Comparison of ENCODE assay signal across 43 mouse cellular contexts in genomic region chr14:8011938-8012337, GRCm38 (mm10). TPM values are rescaled to one million over a fixed set of nuclear protein-coding genes. Genes with fewer than 3 reads are reported as not detected.
"Had no signal": no experiment of that assay in that cellular context is flagged by ENCODE, and none has a peak within 500 bp of the region (broad histone marks: within the 10 kb centered on the region; RNA-seq: fewer than 3 reads in every experiment).

No protein-coding gene starts in this region.

- H3K27me3 ChIP-seq: limb, embryonic 12.5 days; liver, embryonic 12.5 days; liver, embryonic 13.5 days; liver, embryonic 15.5 days; lung, embryonic 15.5 days; midbrain, embryonic 12.5 days; midbrain, embryonic 13.5 days; midbrain, embryonic 15.5 days had no signal

- DNase-seq: left cerebral cortex, postnatal 4 days; liver; liver, embryonic 13.5 days; liver, postnatal 0 days; lung, adult 18-20 months; lung, adult 2 months; lung, embryonic 14.5 days; lung, postnatal 10 days; lung, postnatal 14 days; lung, postnatal 36 days; lung, postnatal 4 days; midbrain, embryonic 14.5 days had no signal

- H3K4me2 ChIP-seq: limb, embryonic 12.5 days; limb, embryonic 13.5 days; limb, embryonic 15.5 days; liver, embryonic 11.5 days; liver, embryonic 12.5 days; liver, embryonic 13.5 days; liver, embryonic 15.5 days; lung, embryonic 14.5 days; lung, embryonic 15.5 days; midbrain, embryonic 11.5 days; midbrain, embryonic 12.5 days; midbrain, embryonic 13.5 days; midbrain, embryonic 15.5 days had no signal

- H3K27ac ChIP-seq: limb, embryonic 10.5 days; limb, embryonic 12.5 days; limb, embryonic 13.5 days; limb, embryonic 15.5 days; liver, embryonic 12.5 days; liver, embryonic 13.5 days; liver, embryonic 14.5 days; liver, embryonic 15.5 days; lung, embryonic 15.5 days; macrophage; midbrain, embryonic 10.5 days; midbrain, embryonic 12.5 days; midbrain, embryonic 13.5 days; midbrain, embryonic 15.5 days had no signal

- H3K36me3 ChIP-seq: limb, embryonic 10.5 days; limb, embryonic 12.5 days; limb, embryonic 13.5 days; limb, embryonic 15.5 days; liver, embryonic 12.5 days; liver, embryonic 13.5 days; liver, embryonic 15.5 days; lung, embryonic 15.5 days; midbrain, embryonic 10.5 days; midbrain, embryonic 12.5 days; midbrain, embryonic 13.5 days; midbrain, embryonic 15.5 days had no signal

- H3K4me3 ChIP-seq: limb, embryonic 10.5 days; limb, embryonic 12.5 days; limb, embryonic 13.5 days; limb, embryonic 15.5 days; liver, embryonic 12.5 days; liver, embryonic 13.5 days; liver, embryonic 15.5 days; lung, embryonic 15.5 days; megakaryocyte, embryonic 14.5 days; midbrain, embryonic 10.5 days; midbrain, embryonic 12.5 days; midbrain, embryonic 13.5 days; midbrain, embryonic 15.5 days; myocyte had no signal

- H3K9me3 ChIP-seq: limb, embryonic 10.5 days; limb, embryonic 12.5 days; limb, embryonic 13.5 days; limb, embryonic 15.5 days; liver, embryonic 12.5 days; liver, embryonic 13.5 days; liver, embryonic 15.5 days; lung, embryonic 15.5 days; megakaryocyte, embryonic 14.5 days; midbrain, embryonic 10.5 days; midbrain, embryonic 12.5 days; midbrain, embryonic 13.5 days; midbrain, embryonic 15.5 days had no signal

- H3K9ac ChIP-seq: limb, embryonic 12.5 days; limb, embryonic 13.5 days; limb, embryonic 15.5 days; liver, embryonic 12.5 days; liver, embryonic 13.5 days; liver, embryonic 14.5 days; liver, embryonic 15.5 days; liver, postnatal 0 days; lung, embryonic 14.5 days; lung, embryonic 15.5 days; midbrain, embryonic 12.5 days; midbrain, embryonic 13.5 days; midbrain, embryonic 15.5 days had no signal

- H3K4me1 ChIP-seq: lung, embryonic 15.5 days; midbrain, embryonic 10.5 days; midbrain, embryonic 12.5 days; midbrain, embryonic 13.5 days; midbrain, embryonic 15.5 days had no signal

RNA-seq across cellular contexts. Expression of gene Dnase1l3, which starts 17.6 kb away (rescaled TPM):
- total RNA-seq: left cerebral cortex, postnatal 10 days; left cerebral cortex, postnatal 14 days; left cerebral cortex, postnatal 25 days; left cerebral cortex, postnatal 36 days; megakaryocyte-erythroid progenitor cell, adult 5-6 weeks; midbrain, postnatal 0 days had no signal
- polyA plus RNA-seq: limb, embryonic 10.5 days; limb, embryonic 12.5 days; midbrain, embryonic 10.5 days had no signal

RNA-seq across cellular contexts. Expression of gene Gm45521, which starts 54.9 kb away (rescaled TPM):
- total RNA-seq: left cerebral cortex, postnatal 14 days; left cerebral cortex, postnatal 25 days; left cerebral cortex, postnatal 36 days; left cerebral cortex, postnatal 4 days; liver, adult 2 months; megakaryocyte progenitor cell, adult 5-6 weeks; megakaryocyte, adult 5-6 weeks; megakaryocyte-erythroid progenitor cell, adult 5-6 weeks; midbrain, postnatal 0 days; monocyte, adult 5-6 weeks had no signal
- polyA plus RNA-seq: limb, embryonic 10.5 days; limb, embryonic 12.5 days; limb, embryonic 13.5 days; limb, embryonic 14.5 days; limb, embryonic 15.5 days; liver, adult 2 months; liver, embryonic 11.5 days; liver, embryonic 12.5 days; liver, embryonic 13.5 days; liver, embryonic 14.5 days; liver, embryonic 15.5 days; liver, embryonic 16.5 days; liver, postnatal 0 days; lung, adult 2 months; lung, embryonic 14.5 days; lung, embryonic 15.5 days; lung, embryonic 16.5 days; lung, postnatal 0 days; macrophage; midbrain, embryonic 12.5 days; midbrain, embryonic 14.5 days; myocyte had no signal
